8 mouse cellular contexts compared by ENCODE assay signal in genomic region chr3:84155558-84156006, GRCm38 (mm10). TPM values are rescaled to one million over a fixed set of nuclear protein-coding genes. Genes with fewer than 3 reads are reported as not detected.
DNase-seq lines count a peak whose midpoint lies in the region; ATAC-seq lines count a peak whose summit lies in the region.

Gene Mnd1 (minus strand): TSS chr3:84155786.

- H3K4me3 ChIP-seq in hindbrain, embryonic 12.5 days = peak within 1 kb of the TSS; percentile 52

- no peak within 1 kb of the TSS for H3K27ac ChIP-seq in hindbrain, embryonic 12.5 days

- H3K9me3 ChIP-seq in hindbrain, embryonic 12.5 days (replicated peaks) = no peaks in the 10 kb centered on the region

- no peaks in the 10 kb centered on the region for H3K27me3 ChIP-seq in hindbrain, embryonic 12.5 days

- peak; percentile 98 for ATAC-seq in hindbrain, embryonic 12.5 days (ENCODE audit: low FRiP score)

- peak; percentile 99 for DNase-seq in NIH3T3 (ENCODE audit: low read depth)
- DNase-seq in cerebellum, postnatal 10 days = peak; percentile 99 to 100
- peak; percentile 92 to 96 for DNase-seq in frontal cortex, postnatal 10 days (ENCODE audit: low spot score in 2 of 2)
- peak; percentile 97 to 98 for DNase-seq in layer of hippocampus, postnatal 14 days (ENCODE audit: low spot score in 2 of 2)
- peak; percentile 99 for DNase-seq in lung, postnatal 14 days
- peak; percentile 64 for DNase-seq in retina, adult 2 months (ENCODE audit: low read depth, low spot score)
- DNase-seq in thymus, postnatal 36 days = peak; percentile 95 to 98

- peak within 1 kb of the TSS; percentile 97 for H3K4me2 ChIP-seq in hindbrain, embryonic 12.5 days (replicated peaks)

- peaks cover 15% of the 10 kb centered on the region for H3K36me3 ChIP-seq in hindbrain, embryonic 12.5 days

- H3K9ac ChIP-seq in hindbrain, embryonic 12.5 days = peak within 1 kb of the TSS; percentile 48; the same call in 1 of the 2 replicates

- under 1% methylated on average over 29 of the region's 29 CpGs for WGBS in hindbrain, embryonic 12.5 days

- H3K4me1 ChIP-seq in hindbrain, embryonic 12.5 days = peaks cover 3% of the 10 kb centered on the region

RNA-seq across cellular contexts. Expression of gene Mnd1, which starts in this region (rescaled TPM):
- polyA plus RNA-seq in hindbrain, embryonic 12.5 days (2016; fragmentation: Nextera tagmentation; extraction: Ambion mirVana) = 8.0 and 8.1 TPM in 2 replicates
- 1 to 10 TPM; 2.7 to 2.9 TPM for total RNA-seq in layer of hippocampus, postnatal 14 days (2021)
